Mouse (Mus musculus): Measurements from ENCODE around the gene Gal3st2. TPM values are rescaled to one million over a fixed set of nuclear protein-coding genes. Genes with fewer than 3 reads are reported as not detected.

The Gal3st2 gene
- total and polyA plus RNA-seq, 3 experiments = not detected

- no peak for DNase-seq (ENCODE audit: low read depth, low spot score)
- peaks cover 0 to 9% of the 10 kb centered on the region in 2 experiments; a peak in 2 of 4 replicates for H3K36me3 ChIP-seq (ENCODE audit: control insufficient read depth in 1 of 2, insufficient read depth in 2 of 2, low read length in 2 of 2)
- TF ChIP-seq BHLHE40 (IDR thresholded peaks at IDR 0.05; ENCODE audit: borderline replicate concordance, low read depth, low read length) = no peak
- no peak for TF ChIP-seq RCOR1 (IDR thresholded peaks at IDR 0.05; ENCODE audit: low read depth, low read length)
- TF ChIP-seq NRF1 (IDR thresholded peaks at IDR 0.05; ENCODE audit: insufficient read depth, low read depth, low read length, poor library complexity, severe bottlenecking) = no peak
- no peak for TF ChIP-seq POLR2A (IDR thresholded peaks at IDR 0.05; ENCODE audit: control insufficient read depth in 1 of 2, insufficient read depth in 1 of 2, low read depth in 1 of 2, low read length in 2 of 2, poor library complexity in 1 of 2)
- no peak for TF ChIP-seq SIN3A (IDR thresholded peaks at IDR 0.05; ENCODE audit: low read length)
- TF ChIP-seq MYC (IDR thresholded peaks at IDR 0.05; ENCODE audit: low read depth, low read length) = no peak
- TF ChIP-seq JUND (IDR thresholded peaks at IDR 0.05; ENCODE audit: low read depth, low read length) = no peak
- no peak for TF ChIP-seq TAL1 (IDR thresholded peaks at IDR 0.05; ENCODE audit: low read length)
- no peak for TF ChIP-seq NELFE (IDR thresholded peaks at IDR 0.05; ENCODE audit: low read depth, low read length)
- no peak for TF ChIP-seq ZMIZ1 (IDR thresholded peaks at IDR 0.05; ENCODE audit: low read depth, low read length)
- no peak for TF ChIP-seq ZKSCAN1 (IDR thresholded peaks at IDR 0.05; ENCODE audit: low read depth, low read length)
- H3K4me1 ChIP-seq (ENCODE audit: control insufficient read depth in 1 of 2, insufficient read depth in 2 of 2, low read length in 2 of 2) = peaks cover 9 to 17% of the 10 kb centered on the region in 2 experiments; a peak in 3 of 4 replicates
- peak within 1 kb of the TSS; percentile 69 for H3K27ac ChIP-seq (ENCODE audit: control insufficient read depth, low read depth, low read length)
- peaks cover 3% of the 10 kb centered on the region for H3K79me2 ChIP-seq (ENCODE audit: control insufficient read depth, insufficient read depth, low read length, poor library complexity)
- H3K4me3 ChIP-seq (ENCODE audit: control insufficient read depth in 1 of 2, insufficient read depth in 1 of 2, low read depth in 2 of 2, low read length in 2 of 2) = peak within 1 kb of the TSS; percentile 57 to 98
- no peaks in the 10 kb centered on the region for H3K27me3 ChIP-seq (ENCODE audit: control insufficient read depth in 1 of 2, insufficient read depth in 2 of 2, low read length in 2 of 2)
- H3K9me3 ChIP-seq (replicated peaks; ENCODE audit: insufficient read depth, low read length) = no peaks in the 10 kb centered on the region
- H3K9ac ChIP-seq (ENCODE audit: control insufficient read depth, low read depth, low read length, poor library complexity, severe bottlenecking) = peak within 1 kb of the TSS; percentile 62
These were observed 36.5 kb upstream of the Gal3st2 start, which contains the start of gene D2hgdh for GRCm38 (mm10) chr1:93824609-93825008. D2hgdh (plus strand) TSS chr1:93824909.

- H3K79me2 ChIP-seq (ENCODE audit: control insufficient read depth, insufficient read depth, low read length, poor library complexity) = peaks cover 3% of the 10 kb centered on the region
- peak overlapping the region; percentile 69 for H3K27ac ChIP-seq (ENCODE audit: control insufficient read depth, low read depth, low read length)
- H3K4me3 ChIP-seq (ENCODE audit: control insufficient read depth in 1 of 2, insufficient read depth in 1 of 2, low read depth in 2 of 2, low read length in 2 of 2) = peak overlapping the region; percentile 57 to 98
- peaks cover 9 to 19% of the 10 kb centered on the region in 2 experiments; a peak in 3 of 4 replicates for H3K4me1 ChIP-seq (ENCODE audit: control insufficient read depth in 1 of 2, insufficient read depth in 2 of 2, low read length in 2 of 2)
- DNase-seq (ENCODE audit: low read depth, low spot score) = peak; percentile 99
- no peaks in the 10 kb centered on the region for H3K27me3 ChIP-seq (ENCODE audit: control insufficient read depth in 1 of 2, insufficient read depth in 2 of 2, low read length in 2 of 2)
- no peaks in the 10 kb centered on the region for H3K9me3 ChIP-seq (replicated peaks; ENCODE audit: insufficient read depth, low read length)
- H3K9ac ChIP-seq (ENCODE audit: control insufficient read depth, low read depth, low read length, poor library complexity, severe bottlenecking) = peak overlapping the region; percentile 62
- H3K36me3 ChIP-seq (ENCODE audit: control insufficient read depth in 1 of 2, insufficient read depth in 2 of 2, low read length in 2 of 2) = peaks cover 0 to 9% of the 10 kb centered on the region in 2 experiments; a peak in 2 of 4 replicates
- TF ChIP-seq MYC (IDR thresholded peaks at IDR 0.05; ENCODE audit: low read depth, low read length) (peak; percentile 89), USF1 (IDR thresholded peaks at IDR 0.05; ENCODE audit: low read depth, low read length) (no peak; the same call in 1 of the 2 replicates), RAD21 (IDR thresholded peaks at IDR 0.05; ENCODE audit: low read depth, low read length) (no peak), CHD2 (IDR thresholded peaks at IDR 0.05; ENCODE audit: low read length) (no peak), GATA1 (IDR thresholded peaks at IDR 0.05; ENCODE audit: low read depth, low read length) (no peak), POLR2A (IDR thresholded peaks at IDR 0.05; ENCODE audit: control insufficient read depth in 1 of 2, insufficient read depth in 1 of 2, low read depth in 1 of 2, low read length in 2 of 2, poor library complexity in 1 of 2) (peak; percentile 98 to 100), E2F4 (IDR thresholded peaks at IDR 0.05; ENCODE audit: borderline replicate concordance, low read depth, low read length) (no peak), MYB (IDR thresholded peaks at IDR 0.05; ENCODE audit: low read depth, low read length) (no peak), NRF1 (IDR thresholded peaks at IDR 0.05; ENCODE audit: insufficient read depth, low read depth, low read length, poor library complexity, severe bottlenecking) (peak; percentile 81), GABPA (IDR thresholded peaks at IDR 0.05; ENCODE audit: low read depth, low read length) (no peak), RCOR1 (IDR thresholded peaks at IDR 0.05; ENCODE audit: low read depth, low read length) (no peak), ZMIZ1 (IDR thresholded peaks at IDR 0.05; ENCODE audit: low read depth, low read length) (peak; percentile 81), HCFC1 (IDR thresholded peaks at IDR 0.05; ENCODE audit: low read depth, low read length) (peak; percentile 85), MXI1 (IDR thresholded peaks at IDR 0.05; ENCODE audit: low read depth, low read length) (peak; percentile 83), NELFE (IDR thresholded peaks at IDR 0.05; ENCODE audit: low read depth, low read length) (peak; percentile 95), ELF1 (IDR thresholded peaks at IDR 0.05; ENCODE audit: low read depth, low read length) (peak; percentile 98), BHLHE40 (IDR thresholded peaks at IDR 0.05; ENCODE audit: borderline replicate concordance, low read depth, low read length) (no peak), POLR2AphosphoS5 (IDR thresholded peaks at IDR 0.05; ENCODE audit: borderline replicate concordance, low read depth, low read length) (peak; percentile 98), USF2 (IDR thresholded peaks at IDR 0.05; ENCODE audit: borderline replicate concordance in 1 of 2, insufficient read depth in 1 of 2, low read depth in 1 of 2, low read length in 2 of 2) (no peak), MAFK (IDR thresholded peaks at IDR 0.05; ENCODE audit: borderline replicate concordance, low read depth, low read length) (no peak), ETS1 (IDR thresholded peaks at IDR 0.05; ENCODE audit: low read depth, low read length) (0 out of 2 replicates have a peak, but pooled peaks have one; percentile 40), MAX (IDR thresholded peaks at IDR 0.05; ENCODE audit: low read length) (peak; percentile 93), EP300 (IDR thresholded peaks at IDR 0.05; ENCODE audit: low read depth in 1 of 2, low read length in 2 of 2) (peak in 1 of 2 experiments; percentile 1; a peak in 1 of 4 replicates), CTCF (IDR thresholded peaks at IDR 0.05 in 2 of 3, conservative IDR thresholded peaks at IDR 0.05 in 1 of 3; ENCODE audit: control insufficient read depth in 1 of 3, insufficient read depth in 1 of 3, low read depth in 2 of 3, low read length in 3 of 3, poor library complexity in 1 of 3, severe bottlenecking in 1 of 3) (no peak; a peak in 1 of 6 replicates)
These were observed 35.9 kb upstream of the Gal3st2 start for GRCm38 (mm10) chr1:93825105-93825674.
